Mouse (Mus musculus): Measurements from ENCODE around the gene Postn. TPM values are rescaled to one million over a fixed set of nuclear protein-coding genes. Genes with fewer than 3 reads are reported as not detected.

The Postn gene
- 6.8 and 8.6 TPM in 2 replicates for polyA plus RNA-seq (2015; fragmentation: Nextera tagmentation; extraction: Ambion mirVana)

DNA sequence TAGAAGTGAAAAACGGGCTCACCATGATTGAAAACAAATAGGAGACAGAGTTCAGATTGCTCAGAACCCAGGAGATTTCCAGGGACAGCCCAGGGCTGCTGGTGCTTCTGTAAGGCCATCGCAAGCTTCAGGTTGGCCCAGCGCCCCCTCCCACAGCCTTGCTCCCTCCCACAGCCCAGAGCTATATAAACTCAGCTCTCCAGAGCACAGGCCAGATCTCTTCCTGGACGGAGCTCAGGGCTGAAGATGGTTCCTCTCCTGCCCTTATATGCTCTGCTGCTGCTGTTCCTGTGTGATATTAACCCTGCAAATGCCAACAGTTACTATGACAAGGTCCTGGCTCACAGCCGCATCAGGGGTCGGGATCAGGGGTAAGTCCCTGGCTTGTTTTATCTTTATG, at the start of gene Postn:
Postn (plus strand) TSS at position 213 of the 400 bp plus-strand sequence.
- 71% methylated on average over 6 of the region's 6 CpGs for WGBS
- Histone ChIP-seq H3K4me1 (0 out of 2 replicates have a peak, but pooled peaks cover 3% of the 10 kb centered on the region), H3K4me2 (no peak within 1 kb of the TSS)

DNA sequence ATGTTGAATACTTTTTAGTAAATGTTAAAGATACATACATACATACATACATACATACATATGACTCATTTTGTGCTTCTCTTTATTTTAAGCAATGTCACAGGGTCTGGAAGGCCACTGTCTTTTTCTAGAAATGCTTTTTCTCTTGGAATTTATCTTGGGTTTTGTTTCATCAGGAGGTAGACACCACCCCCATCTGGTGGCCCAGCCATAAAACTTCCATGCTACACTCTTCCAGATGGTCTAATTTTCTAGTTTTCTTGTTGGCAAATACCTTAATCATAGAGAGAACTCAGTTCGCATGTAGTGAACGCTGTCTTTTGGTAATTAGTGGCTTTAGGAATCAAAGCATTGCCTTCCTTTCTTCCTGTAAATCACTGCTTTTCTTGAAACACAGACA, 46.9 kb upstream of the Postn start:
- no peak overlapping the region for H3K9ac ChIP-seq
- H3K27me3 ChIP-seq, result no peaks in the 10 kb centered on the region
- no peak for ATAC-seq
- H3K4me1 ChIP-seq, result no peaks in the 10 kb centered on the region
- H3K36me3 ChIP-seq (ENCODE audit: poor library complexity, severe bottlenecking), result no peaks in the 10 kb centered on the region
- H3K27ac ChIP-seq, result no peak overlapping the region
- no peaks in the 10 kb centered on the region for H3K9me3 ChIP-seq (replicated peaks)
- WGBS, result 65% methylated on average over 2 of the region's 2 CpGs
- H3K4me2 ChIP-seq, result no peak overlapping the region
- no peak overlapping the region for H3K4me3 ChIP-seq

More for the DNA sequence above, at the start of gene Postn:
- H3K9me3 ChIP-seq (replicated peaks), result no peaks in the 10 kb centered on the region
- no peak within 1 kb of the TSS for H3K9ac ChIP-seq
- H3K36me3 ChIP-seq (ENCODE audit: poor library complexity, severe bottlenecking), result no peaks in the 10 kb centered on the region
- no peak for ATAC-seq
- H3K4me3 ChIP-seq, result no peak within 1 kb of the TSS
- H3K27me3 ChIP-seq, result no peaks in the 10 kb centered on the region
- H3K27ac ChIP-seq, result no peak within 1 kb of the TSS

DNA sequence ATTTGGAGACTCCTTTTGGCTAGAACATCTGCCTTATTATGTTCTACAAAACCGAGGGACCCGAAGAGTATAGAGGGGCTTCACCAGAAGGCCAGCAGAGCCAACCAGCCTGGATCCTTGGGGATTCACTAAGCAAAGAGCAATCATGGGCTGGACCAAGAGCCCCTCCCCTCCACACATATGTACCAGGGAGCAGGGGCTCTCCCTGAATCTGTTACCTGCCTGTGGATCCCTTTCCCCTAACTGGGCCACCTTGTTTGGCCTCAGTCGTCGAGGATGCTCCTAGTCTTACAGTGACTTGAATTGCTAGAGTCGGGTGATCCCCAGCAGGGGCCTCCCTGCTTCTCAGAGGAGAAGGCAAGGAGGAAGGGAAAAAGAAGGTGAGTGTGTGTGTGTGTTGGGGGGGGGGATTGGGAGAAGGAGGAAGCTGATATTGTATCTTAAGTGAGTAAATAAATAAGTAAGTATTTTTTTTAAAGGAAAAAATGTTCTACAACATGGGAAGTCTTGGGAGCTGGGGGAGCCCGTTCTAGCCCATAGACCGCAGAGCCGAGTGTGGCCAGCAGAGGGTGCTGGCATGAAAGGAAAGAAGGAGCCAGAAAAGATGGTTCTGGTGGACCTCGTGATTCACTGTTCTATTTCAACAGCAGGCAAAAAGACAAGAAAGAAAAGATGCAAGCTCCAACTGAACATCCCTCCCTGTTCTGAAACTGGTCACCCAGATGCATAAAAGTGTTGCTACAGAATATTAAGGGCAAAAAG, 7.8 kb upstream of the Postn start:
- no peak overlapping the region for H3K4me3 ChIP-seq
- ATAC-seq, result peak; percentile 67
- H3K4me2 ChIP-seq, result no peak overlapping the region
- H3K36me3 ChIP-seq (ENCODE audit: poor library complexity, severe bottlenecking), result no peaks in the 10 kb centered on the region
- H3K27ac ChIP-seq, result no peak overlapping the region
- H3K27me3 ChIP-seq, result no peaks in the 10 kb centered on the region
- H3K4me1 ChIP-seq, result no peaks in the 10 kb centered on the region
- H3K9me3 ChIP-seq (replicated peaks), result no peaks in the 10 kb centered on the region
- H3K9ac ChIP-seq, result no peak overlapping the region
- WGBS, result 31% methylated on average over 9 of the region's 9 CpGs

DNA sequence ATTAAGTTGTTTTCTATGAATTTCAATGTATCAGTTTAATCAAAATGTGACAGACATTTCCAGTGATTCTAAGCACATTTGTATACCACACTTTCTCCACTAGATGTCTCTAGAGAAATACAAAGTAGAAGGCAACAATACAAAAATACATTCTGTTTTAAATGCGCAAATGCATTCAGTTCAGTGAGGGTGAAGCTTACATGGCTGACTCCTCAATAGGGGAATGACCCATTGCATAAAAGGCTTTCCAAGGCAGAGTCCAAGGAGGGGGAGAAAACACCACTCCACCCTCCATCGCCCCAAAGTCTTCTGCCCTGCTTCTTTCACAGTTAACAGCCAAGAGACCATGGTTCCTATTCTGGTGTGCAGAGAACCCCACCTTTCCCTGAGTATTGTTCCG, 3.3 kb upstream of the Postn start:
- Histone ChIP-seq H3K9ac (no peak overlapping the region), H3K4me2 (no peak overlapping the region), H3K4me1 (0 out of 2 replicates have a peak, but pooled peaks cover 3% of the 10 kb centered on the region), H3K36me3 (ENCODE audit: poor library complexity, severe bottlenecking) (no peaks in the 10 kb centered on the region), H3K27ac (no peak overlapping the region), H3K27me3 (no peaks in the 10 kb centered on the region), H3K9me3 (replicated peaks) (no peaks in the 10 kb centered on the region), H3K4me3 (no peak overlapping the region)
- WGBS, result 65% methylated on average over 3 of the region's 3 CpGs
- ATAC-seq, result peak; percentile 59; the same call in 1 of the 2 replicates

DNA sequence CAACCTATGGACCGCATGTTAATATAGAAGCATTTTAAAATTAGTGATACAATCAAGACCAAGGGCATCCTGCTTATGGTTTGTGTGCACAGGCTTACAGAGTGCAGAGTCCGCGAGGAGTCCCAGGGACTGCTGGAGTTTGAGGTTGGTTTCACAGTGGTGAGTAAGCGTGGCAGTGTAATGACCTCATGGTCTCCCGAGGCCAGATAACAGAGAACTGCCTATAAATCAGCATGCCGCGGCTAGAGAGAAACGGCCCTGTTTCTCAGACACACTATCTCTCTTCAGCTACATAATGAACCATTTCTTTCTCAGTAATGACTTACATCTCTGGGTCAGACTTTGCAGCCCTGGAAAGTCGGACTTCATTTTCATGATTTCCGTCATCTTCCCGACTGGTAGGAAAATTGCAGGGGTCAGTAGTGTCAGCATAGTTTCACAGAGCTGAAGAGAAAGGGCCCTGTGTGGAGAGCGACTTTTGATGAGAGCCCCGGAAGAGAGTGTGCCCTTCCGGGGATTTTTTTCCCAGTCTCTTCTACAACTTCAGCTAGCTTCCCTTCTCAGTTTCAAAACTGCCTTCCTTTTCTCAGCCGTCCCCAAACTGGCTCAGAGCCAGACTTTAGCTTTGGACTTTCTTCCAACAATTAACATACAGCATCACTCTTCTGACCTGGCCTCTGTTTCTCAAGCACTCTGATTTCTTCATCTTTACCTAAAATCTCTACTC, 2.3 kb upstream of the Postn start:
- H3K4me3 ChIP-seq, result no peak overlapping the region
- 0 out of 2 replicates have a peak, but pooled peaks cover 3% of the 10 kb centered on the region for H3K4me1 ChIP-seq
- H3K36me3 ChIP-seq (ENCODE audit: poor library complexity, severe bottlenecking), result no peaks in the 10 kb centered on the region
- no peaks in the 10 kb centered on the region for H3K27me3 ChIP-seq
- no peak overlapping the region for H3K9ac ChIP-seq
- WGBS, result 77% methylated on average over 15 of the region's 15 CpGs
- no peak overlapping the region for H3K27ac ChIP-seq
- ATAC-seq, result 0 out of 2 replicates have a peak, but pooled peaks have one; percentile 43
- no peak overlapping the region for H3K4me2 ChIP-seq
- H3K9me3 ChIP-seq (replicated peaks), result no peaks in the 10 kb centered on the region

DNA sequence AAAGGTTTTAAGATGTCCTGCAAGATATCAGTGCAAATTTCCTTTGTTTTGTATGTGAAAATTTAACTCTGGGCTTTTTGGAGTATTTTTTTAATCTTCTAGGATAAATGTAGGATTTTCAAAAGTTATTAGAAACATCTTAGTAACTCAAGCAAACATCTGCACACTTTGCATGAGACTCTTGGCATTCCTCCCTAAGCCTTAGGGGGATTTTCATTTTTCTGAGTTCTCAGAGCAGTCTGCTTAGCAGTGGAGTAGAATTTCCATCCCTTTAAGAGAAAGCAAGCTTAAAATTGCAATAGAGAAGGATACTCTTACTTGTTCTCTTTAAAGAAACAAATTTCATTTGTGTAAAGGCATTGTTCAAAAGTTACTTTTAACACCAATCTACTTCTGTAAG, 747 bp downstream of the Postn start:
- Histone ChIP-seq H3K9ac (no peak overlapping the region), H3K4me2 (no peak overlapping the region), H3K27me3 (no peaks in the 10 kb centered on the region), H3K27ac (no peak overlapping the region), H3K36me3 (ENCODE audit: poor library complexity, severe bottlenecking) (no peaks in the 10 kb centered on the region), H3K9me3 (replicated peaks) (no peaks in the 10 kb centered on the region), H3K4me1 (0 out of 2 replicates have a peak, but pooled peaks cover 3% of the 10 kb centered on the region), H3K4me3 (no peak overlapping the region)
- no peak for ATAC-seq

DNA sequence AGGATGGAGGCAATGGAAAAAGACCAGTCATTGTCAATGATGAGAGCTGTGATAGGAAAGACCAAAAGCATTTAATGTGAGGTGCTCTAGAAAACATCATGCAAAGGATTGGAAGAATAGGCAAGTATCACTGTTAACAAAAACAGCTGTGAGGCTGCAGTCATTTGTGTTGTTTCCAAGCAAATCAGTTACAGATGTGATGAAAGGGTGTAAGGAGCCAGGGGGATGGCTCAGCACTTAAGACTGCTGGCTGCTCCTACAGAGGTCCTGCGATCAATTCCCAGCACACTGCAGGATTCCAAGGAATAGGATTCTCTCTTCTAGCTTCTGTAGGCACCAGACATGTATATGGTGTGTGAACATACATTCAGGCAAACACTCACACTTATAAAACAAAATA, 10.1 kb downstream of the Postn start:
- 94% methylated on average over 1 of the region's 1 CpGs for WGBS
- Histone ChIP-seq H3K9ac (no peak overlapping the region), H3K4me2 (no peak overlapping the region), H3K27me3 (no peaks in the 10 kb centered on the region), H3K4me1 (no peaks in the 10 kb centered on the region), H3K27ac (no peak overlapping the region), H3K4me3 (no peak overlapping the region), H3K36me3 (ENCODE audit: poor library complexity, severe bottlenecking) (no peaks in the 10 kb centered on the region), H3K9me3 (replicated peaks) (no peaks in the 10 kb centered on the region)
- no peak for ATAC-seq

DNA sequence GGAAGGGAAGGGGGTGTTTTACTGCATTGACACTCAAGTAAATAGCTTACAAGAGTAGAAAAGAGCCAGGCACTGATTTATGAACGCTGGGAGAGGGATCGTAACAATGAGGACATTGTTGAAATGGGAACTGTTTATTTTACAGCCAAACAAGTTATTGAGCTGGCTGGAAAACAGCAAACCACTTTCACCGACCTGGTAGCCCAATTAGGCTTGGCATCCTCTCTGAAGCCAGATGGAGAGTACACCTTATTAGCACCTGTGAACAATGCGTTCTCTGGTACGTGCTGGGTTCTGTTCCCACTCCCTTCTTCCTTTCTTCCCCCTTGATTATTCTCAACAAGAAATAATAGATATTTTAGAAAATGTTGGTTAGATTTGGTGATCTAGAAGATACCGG, 11.7 kb downstream of the Postn start:
- 55% methylated on average over 6 of the region's 6 CpGs for WGBS
- peaks cover 2% of the 10 kb centered on the region; the same call in 1 of the 2 replicates for H3K4me1 ChIP-seq
- H3K9ac ChIP-seq, result no peak overlapping the region
- H3K4me3 ChIP-seq, result no peak overlapping the region
- no peak overlapping the region for H3K4me2 ChIP-seq
- H3K27me3 ChIP-seq, result no peaks in the 10 kb centered on the region
- no peaks in the 10 kb centered on the region for H3K9me3 ChIP-seq (replicated peaks)
- H3K36me3 ChIP-seq (ENCODE audit: poor library complexity, severe bottlenecking), result no peaks in the 10 kb centered on the region
- H3K27ac ChIP-seq, result no peak overlapping the region
- ATAC-seq, result no peak

DNA sequence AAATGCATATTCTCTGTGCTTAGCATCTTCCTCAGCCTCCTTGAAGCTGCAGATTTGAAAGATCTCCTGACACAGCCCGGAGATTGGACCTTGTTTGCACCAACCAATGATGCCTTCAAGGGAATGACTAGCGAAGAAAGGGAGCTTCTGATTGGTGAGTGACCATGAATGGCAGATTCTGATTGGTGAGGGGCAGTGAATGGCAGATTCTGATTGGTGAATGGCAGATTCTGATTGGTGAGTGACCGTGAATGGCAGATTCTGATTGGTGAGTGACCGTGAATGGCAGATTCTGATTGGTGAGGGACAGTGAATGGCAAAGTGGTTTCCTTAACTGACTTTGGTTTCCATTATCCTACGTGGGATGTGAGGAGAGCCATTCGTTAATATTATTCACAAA, 15.1 kb downstream of the Postn start:
- no peaks in the 10 kb centered on the region for H3K27me3 ChIP-seq
- no peak overlapping the region for H3K4me3 ChIP-seq
- WGBS, result 91% methylated on average over 6 of the region's 6 CpGs
- H3K4me2 ChIP-seq, result no peak overlapping the region
- no peaks in the 10 kb centered on the region for H3K9me3 ChIP-seq (replicated peaks)
- H3K36me3 ChIP-seq (ENCODE audit: poor library complexity, severe bottlenecking), result no peaks in the 10 kb centered on the region
- no peak for ATAC-seq
- H3K4me1 ChIP-seq, result peaks cover 4% of the 10 kb centered on the region; the same call in 1 of the 2 replicates
- no peak overlapping the region for H3K27ac ChIP-seq
- H3K9ac ChIP-seq, result no peak overlapping the region

DNA sequence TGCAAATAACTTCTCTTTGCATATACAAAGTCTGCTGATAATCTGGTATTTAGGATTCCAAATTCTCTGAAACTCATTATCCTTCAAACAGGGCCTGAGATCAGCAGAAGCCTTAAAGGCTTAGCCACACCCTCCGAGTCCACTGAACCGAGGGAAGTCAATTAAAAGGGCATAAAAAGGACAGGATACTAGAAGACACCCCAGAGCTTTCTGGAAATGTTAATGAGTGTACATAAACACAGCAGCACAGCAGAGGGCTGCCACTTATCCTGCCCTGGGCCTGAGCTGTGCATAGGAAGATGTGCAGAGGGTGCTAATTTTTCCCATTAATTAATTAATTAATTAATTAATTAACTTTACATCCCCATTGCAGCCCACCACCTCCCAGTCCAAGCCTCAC, 16.7 kb downstream of the Postn start:
- H3K4me1 ChIP-seq, result peaks cover 4% of the 10 kb centered on the region; the same call in 1 of the 2 replicates
- H3K9ac ChIP-seq, result no peak overlapping the region
- no peak overlapping the region for H3K4me2 ChIP-seq
- H3K27ac ChIP-seq, result no peak overlapping the region
- H3K9me3 ChIP-seq (replicated peaks), result no peaks in the 10 kb centered on the region
- no peaks in the 10 kb centered on the region for H3K36me3 ChIP-seq (ENCODE audit: poor library complexity, severe bottlenecking)
- H3K4me3 ChIP-seq, result no peak overlapping the region
- no peak for ATAC-seq
- H3K27me3 ChIP-seq, result no peaks in the 10 kb centered on the region
- 2% methylated on average over 2 of the region's 2 CpGs for WGBS

DNA sequence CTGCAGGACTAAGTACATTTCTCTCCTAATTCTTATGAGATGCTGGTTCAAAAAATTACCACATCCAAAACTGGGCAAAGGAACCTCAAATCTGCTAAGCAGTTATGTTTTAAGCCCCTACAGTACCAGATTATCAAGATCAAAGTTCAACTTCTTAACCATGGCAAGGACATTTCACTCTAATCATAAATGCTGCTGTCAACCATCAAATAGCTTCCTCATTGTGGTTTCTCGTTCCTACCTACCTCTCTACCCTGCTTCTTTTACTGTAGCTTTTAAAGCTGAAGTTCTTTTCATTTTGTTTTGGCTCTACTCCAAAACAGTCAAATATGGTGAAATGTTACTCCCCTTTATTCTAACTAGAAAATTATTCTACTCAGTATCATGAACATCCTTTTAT, 17.2 kb downstream of the Postn start:
- no peaks in the 10 kb centered on the region for H3K27me3 ChIP-seq
- 38% methylated on average over 1 of the region's 1 CpGs for WGBS
- ATAC-seq, result no peak

DNA sequence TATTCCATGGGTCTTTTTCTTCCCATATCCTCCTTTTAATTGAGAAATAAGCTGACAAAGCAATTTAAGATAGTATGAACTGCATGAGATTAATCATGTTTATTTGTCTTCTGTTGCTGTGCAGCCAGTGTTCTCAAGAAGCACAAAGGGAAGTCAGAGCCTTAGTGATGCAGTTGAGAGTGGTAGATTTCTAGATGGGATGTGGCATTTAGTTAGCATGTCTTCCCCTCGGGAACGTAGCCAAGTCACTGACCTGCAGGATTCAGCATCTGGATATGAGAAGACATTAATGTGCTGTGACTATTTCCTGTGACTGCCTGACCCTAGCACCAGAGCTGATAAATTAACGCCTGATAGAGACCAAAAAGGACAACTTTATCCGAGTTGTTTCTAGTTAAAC, 19.1 kb downstream of the Postn start:
- WGBS, result 88% methylated on average over 4 of the region's 4 CpGs
- Histone ChIP-seq H3K27ac (no peak overlapping the region), H3K36me3 (ENCODE audit: poor library complexity, severe bottlenecking) (no peaks in the 10 kb centered on the region), H3K4me1 (peaks cover 4% of the 10 kb centered on the region; the same call in 1 of the 2 replicates), H3K4me2 (no peak overlapping the region), H3K27me3 (no peaks in the 10 kb centered on the region), H3K9ac (no peak overlapping the region), H3K4me3 (no peak overlapping the region), H3K9me3 (replicated peaks) (no peaks in the 10 kb centered on the region)
- ATAC-seq, result no peak

More for the DNA sequence above, 17.2 kb downstream of the Postn start:
- Histone ChIP-seq H3K27ac (no peak overlapping the region), H3K9ac (no peak overlapping the region), H3K4me3 (no peak overlapping the region), H3K9me3 (replicated peaks) (no peaks in the 10 kb centered on the region), H3K36me3 (ENCODE audit: poor library complexity, severe bottlenecking) (no peaks in the 10 kb centered on the region), H3K4me1 (peaks cover 4% of the 10 kb centered on the region; the same call in 1 of the 2 replicates), H3K4me2 (no peak overlapping the region)

Measured in forebrain, embryonic 13.5 days (tissue).